Mouse (Mus musculus): Measurements from ENCODE around the gene Col4a1.

The Col4a1 gene

GRCm38 (mm10) chr8:11225577-11226434, 86.8 kb downstream of the Col4a1 start:
- DNase-seq, result no peak

GRCm38 (mm10) chr8:11224178-11224577, 88.4 kb downstream of the Col4a1 start:
- no peak for DNase-seq

DNA sequence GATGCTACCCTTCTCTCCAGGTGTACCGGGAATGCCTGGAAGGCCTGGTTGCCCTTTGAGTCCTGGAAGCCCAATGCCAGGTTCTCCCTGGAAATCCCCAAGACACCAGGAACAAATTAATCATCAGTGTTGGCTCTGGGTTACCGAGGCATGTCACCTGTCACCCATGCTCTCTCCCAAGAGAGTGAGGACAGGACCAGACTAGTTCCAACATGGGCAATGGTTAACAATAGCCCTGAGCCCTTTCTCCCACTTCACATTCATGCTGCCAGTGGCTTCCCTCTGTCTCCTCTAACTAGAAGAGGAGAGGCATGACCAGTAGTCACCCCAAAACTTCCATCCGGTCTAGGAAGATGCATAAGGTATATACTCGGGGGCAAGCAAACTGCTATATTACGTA, 91.3 kb downstream of the Col4a1 start:
- no peak for DNase-seq

DNA sequence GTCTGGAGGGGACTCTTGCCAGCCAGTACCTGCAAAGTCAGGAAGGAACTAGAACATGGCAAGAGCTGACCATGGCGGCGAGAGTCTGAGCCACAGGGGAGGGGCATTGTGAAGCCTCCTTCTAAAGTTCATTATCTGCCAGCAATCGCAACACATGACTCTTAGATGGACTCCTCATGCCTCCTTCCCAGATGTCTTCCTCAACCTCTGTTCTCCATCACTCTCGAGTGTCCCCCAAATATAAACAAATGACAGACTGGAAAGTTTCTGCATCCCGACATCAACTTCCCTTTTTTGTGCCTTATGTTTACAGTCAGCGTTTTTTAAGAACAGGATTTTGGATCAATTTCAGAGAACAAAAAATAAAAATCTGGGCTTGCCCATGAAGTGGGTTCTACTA, 93.3 kb downstream of the Col4a1 start:
- DNase-seq, result no peak

DNA sequence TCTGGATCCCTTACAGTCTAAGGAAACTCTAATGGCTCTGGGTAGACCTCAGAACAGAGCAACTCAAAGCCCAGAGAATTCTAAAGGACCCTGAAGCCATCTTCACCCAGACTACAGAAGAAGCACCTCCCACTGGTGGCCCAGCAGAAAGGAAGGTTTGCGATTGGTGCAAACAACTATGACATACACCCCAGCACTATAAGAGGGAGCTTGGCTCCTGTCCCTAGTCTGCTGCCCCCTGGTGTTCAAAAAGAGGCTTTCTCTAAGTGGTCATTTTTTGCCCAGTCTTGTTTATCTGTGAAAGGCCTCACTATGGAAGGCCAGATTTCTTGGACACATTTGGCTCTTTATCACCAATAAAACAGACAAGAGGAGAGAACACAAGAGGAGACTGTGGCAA, 97.4 kb downstream of the Col4a1 start:
- DNase-seq, result peak; percentile 22

DNA sequence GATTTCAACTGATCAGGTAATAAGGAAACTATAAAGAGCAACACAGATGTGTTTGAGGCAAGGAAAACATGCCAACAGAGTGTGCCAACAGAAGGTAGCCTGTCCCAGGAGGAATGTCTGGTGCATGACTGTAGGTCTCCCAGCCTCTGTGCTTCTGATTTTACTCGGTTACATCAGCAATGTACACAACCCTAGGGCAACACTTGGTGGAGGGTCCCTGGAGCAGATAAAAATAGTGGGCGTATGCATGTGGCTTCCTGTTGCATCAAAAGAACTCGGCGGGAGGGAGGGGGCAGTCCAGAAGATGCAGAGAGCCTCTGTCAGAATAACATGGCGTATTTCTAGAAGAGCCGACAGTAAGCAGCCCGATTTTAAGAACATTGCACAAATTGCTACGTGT, 106.1 kb downstream of the Col4a1 start:
- DNase-seq, result no peak

GRCm38 (mm10) chr8:11205532-11205931, 107.1 kb downstream of the Col4a1 start:
- no peak for DNase-seq

- DNase-seq, result no peak
Measured at GRCm38 (mm10) chr8:11203260-11204110, 109.1 kb downstream of the Col4a1 start.

GRCm38 (mm10) chr8:11198650-11199049, 114.0 kb downstream of the Col4a1 start:
- DNase-seq, result no peak

GRCm38 (mm10) chr8:11197988-11198387, 114.6 kb downstream of the Col4a1 start:
- no peak for DNase-seq

- DNase-seq, result no peak
Measured at GRCm38 (mm10) chr8:11197261-11197660, 115.4 kb downstream of the Col4a1 start.

GRCm38 (mm10) chr8:11192719-11193324, 119.8 kb downstream of the Col4a1 start:
- DNase-seq, result no peak

DNA sequence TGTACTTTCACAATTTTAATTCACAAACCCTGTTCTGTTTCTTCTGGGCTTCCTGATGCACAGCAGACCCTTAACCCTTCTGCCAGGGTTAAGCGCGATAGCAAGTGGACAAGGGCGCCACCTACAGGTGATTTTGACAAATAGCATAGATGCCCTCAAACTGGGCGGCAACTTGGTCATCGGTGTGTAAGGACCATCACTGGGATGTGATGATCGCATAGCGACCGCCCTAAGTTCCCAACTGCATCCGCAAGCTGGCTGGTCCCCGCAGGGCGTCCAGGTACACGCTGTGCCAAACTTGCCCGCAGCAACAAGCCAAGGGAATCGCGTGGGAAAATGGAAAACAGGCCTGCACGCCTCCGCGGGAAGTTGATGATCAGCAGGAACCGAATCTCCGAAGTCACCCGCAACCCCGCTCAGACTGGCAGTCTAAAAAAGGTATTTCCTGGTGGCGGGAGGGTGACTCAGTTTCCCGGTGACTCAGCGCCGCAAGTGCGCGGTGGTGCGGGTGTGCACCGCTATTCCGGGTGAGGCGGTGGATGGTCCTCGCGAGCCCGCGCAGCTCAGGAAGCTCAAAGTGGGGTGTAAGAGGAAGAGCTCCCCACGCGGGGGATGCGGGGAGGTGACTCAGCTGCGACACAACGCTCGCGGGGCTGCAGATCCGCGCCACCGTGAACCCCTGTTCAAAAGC, 124.9 kb downstream of the Col4a1 start:
- peak; percentile 79 for DNase-seq

DNA sequence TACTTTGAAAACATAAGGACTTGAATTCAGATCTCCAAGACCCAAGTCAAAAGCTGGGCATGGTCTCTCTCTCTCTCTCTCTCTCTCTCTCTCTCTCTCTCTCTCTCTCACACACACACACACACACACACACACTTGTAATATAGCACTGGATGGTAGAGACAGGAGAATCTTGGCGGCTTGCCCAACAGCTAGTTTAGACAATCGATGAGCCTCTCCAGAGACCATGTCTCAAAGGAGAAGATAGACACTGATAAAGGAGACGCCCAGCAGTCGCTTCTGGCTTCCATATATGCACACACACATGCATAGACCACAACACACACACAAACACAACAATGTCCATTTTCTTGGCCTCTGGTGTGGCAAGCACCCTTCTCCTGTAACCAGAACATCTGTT, 126.2 kb downstream of the Col4a1 start:
- DNase-seq, result no peak

GRCm38 (mm10) chr8:11185672-11186071, 127.0 kb downstream of the Col4a1 start:
- DNase-seq, result no peak

DNA sequence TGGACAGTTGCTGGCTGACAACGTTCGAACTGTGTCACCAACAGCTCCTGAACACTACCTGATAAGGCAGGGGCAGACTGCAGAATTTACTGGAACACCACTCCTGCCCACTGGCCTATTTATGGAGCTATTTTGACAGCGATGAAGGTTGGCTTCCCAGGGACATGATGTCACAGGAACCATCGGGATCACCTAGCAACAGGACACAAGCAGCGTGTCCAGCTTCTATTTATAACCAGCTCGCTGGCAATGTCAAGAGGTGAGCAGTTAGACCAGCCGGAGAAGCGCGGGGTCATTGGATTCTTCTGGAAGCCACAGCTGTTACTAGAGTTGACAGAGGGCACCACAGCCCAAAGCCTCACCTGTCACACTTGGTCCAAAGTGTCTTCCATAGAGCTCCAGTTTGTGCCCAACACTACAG, 129.0 kb downstream of the Col4a1 start:
- no peak for DNase-seq

DNA sequence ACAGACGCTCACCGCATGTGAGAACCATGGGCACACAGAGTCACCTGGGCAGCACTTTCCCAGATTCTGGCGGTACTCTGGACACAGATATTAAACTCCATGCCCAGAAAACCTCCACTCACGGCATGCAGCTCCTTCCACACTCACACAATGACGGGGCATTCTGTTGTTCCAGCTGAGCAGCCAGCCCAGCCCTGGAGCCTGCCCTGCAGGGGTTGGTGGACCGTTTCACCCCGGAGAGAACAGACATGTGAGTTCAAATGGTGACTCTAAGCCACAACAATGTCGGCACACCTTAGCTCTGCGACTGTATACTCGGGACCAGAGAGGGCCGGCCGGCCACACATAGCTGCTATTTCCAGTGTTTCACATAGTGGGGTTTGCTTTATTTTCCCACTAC, 130.0 kb downstream of the Col4a1 start:
- DNase-seq, result no peak

- no peak for DNase-seq
Measured at GRCm38 (mm10) chr8:11182148-11182484, 130.5 kb downstream of the Col4a1 start.

DNA sequence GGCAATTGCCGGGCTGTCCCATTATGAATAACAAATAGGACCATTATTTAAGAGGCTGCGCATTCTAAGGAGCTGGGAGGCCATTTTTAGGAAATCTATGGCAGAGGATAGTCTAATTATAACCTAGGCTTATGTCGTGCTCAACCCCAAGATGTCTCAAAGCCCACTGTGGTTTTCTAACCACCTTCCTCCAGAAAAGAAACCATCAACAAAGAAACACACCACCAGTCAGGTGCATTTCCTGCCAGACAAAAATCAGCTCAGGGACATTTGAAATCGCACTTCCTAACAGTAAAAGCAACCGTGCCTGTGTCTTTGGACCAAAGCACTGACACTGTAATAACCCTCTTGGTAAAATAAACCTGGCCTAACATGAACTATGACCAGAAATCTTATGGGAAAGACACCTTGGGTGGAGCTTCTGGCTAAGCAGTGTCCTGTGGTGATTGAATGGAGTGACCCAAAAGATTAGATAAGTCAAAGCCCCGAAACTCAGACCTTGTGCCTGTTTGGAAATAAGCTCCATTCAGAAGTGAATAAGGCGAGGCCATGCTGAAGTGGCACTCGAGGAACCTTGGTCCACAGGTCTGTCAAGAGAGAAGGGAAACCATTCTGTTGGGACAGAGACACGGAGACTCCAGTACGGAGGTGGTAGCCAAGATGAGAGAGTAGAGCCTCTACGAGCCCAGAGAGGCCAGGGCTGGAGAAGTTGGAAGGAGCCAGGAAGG, 131.0 kb downstream of the Col4a1 start:
- no peak for DNase-seq

GRCm38 (mm10) chr8:11179869-11180268, 132.8 kb downstream of the Col4a1 start:
- no peak for DNase-seq

DNA sequence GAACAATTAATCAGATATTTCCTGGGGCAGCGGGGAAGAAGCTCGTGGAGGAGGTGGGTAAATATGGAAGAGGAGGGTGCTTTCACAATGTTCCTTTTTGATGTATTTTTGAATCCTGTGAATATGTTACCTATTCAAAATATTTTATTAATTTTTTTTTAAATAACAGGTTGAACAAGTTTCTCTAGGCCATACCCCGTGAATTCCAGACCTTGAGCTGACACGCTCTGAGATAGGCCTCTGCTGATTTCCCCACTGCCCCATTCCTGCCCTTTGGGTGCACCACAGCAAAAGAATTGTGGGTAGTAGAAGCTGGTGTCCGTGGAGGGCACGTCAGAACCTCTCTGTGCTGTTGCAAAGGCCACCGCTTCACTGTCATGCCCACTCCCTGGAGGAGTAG, 136.2 kb downstream of the Col4a1 start:
- no peak for DNase-seq
